Mouse (Mus musculus) forebrain, embryonic 14.5 days (tissue): ENCODE results near the gene Xcr1. TPM values are rescaled to one million over a fixed set of nuclear protein-coding genes. Genes with fewer than 3 reads are reported as not detected.

ENCODE experiments used
- ATAC-seq: fragments of 200-750 bp; cut with Nextera tagmentation; 2 replicates; pipeline ENCODE4 v1.8.0; 2017; ENCODE audit warnings: mild to moderate bottlenecking, moderate library complexity
- DNase-seq: peaks from one replicate; pipeline ENCODE4 v3.0.0-alpha.2; 2015; ENCODE audit warnings: low spot score
- H3K27ac ChIP-seq: fragments of 300-500 bp; sonication (generic); 2 replicates; pipeline ENCODE4 v1.5.1; 2014; ENCODE audit warnings: low read depth, mild to moderate bottlenecking, control low read depth, low read length, moderate library complexity
- H3K27me3 ChIP-seq: fragments of 300-500 bp; sonication (generic); replicated peaks from 2 replicates; pipeline ENCODE4 v1.6.1; 2014; ENCODE audit warnings: low read length, control low read depth, mixed read lengths; ENCODE audit not compliant: control insufficient read depth, insufficient read depth
- H3K36me3 ChIP-seq: fragments of 300-500 bp; sonication (generic); 2 replicates; pipeline ENCODE4 v1.6.1; 2014; ENCODE audit warnings: low read length, control low read depth; ENCODE audit not compliant: control insufficient read depth, insufficient read depth
- H3K4me1 ChIP-seq: fragments of 300-500 bp; sonication (generic); 2 replicates; pipeline ENCODE4 v1.6.1; 2014; ENCODE audit warnings: antibody characterized with exemption, low read length, control low read depth; ENCODE audit not compliant: control insufficient read depth, insufficient read depth
- H3K4me2 ChIP-seq: fragments of 300-500 bp; sonication (generic); 2 replicates; pipeline ENCODE4 v1.6.1; 2014; ENCODE audit warnings: mild to moderate bottlenecking, control low read depth, low read length
- H3K4me3 ChIP-seq: fragments of 300-500 bp; sonication (generic); 2 replicates; pipeline ENCODE4 v1.5.1; 2014; ENCODE audit warnings: low read depth, low read length, control low read depth
- H3K9ac ChIP-seq: fragments of 300-500 bp; sonication (generic); 2 replicates; pipeline ENCODE4 v1.6.1; 2014; ENCODE audit warnings: mild to moderate bottlenecking, low read length, control low read depth, moderate library complexity
- H3K9me3 ChIP-seq: fragments of 300-500 bp; sonication (generic); replicated peaks from 2 replicates; pipeline ENCODE4 v1.6.1; 2016; ENCODE audit warnings: low read length, control low read depth, mixed read lengths; ENCODE audit not compliant: control insufficient read depth
- WGBS: fragments of 180-500 bp; shearing (Covaris S2); extraction: QIAGEN DNeasy Blood & Tissue Kit; methylation state at CpG from one replicate; pipeline ENCODE4 v1.1.7; 2014; 5-methylcytosine and 5-hydroxymethylcytosine counted together
- polyA plus RNA-seq: library from polyadenylated mRNA; unstranded; fragments of >200 nt; fragmentation: Nextera tagmentation; extraction: Ambion mirVana; gene quantifications from 2 replicates; pipeline ENCODE4 v1.2.1, GENCODE M21; 2014

Xcr1 gene
- polyA plus RNA-seq, 1 experiment from 2014 or later = 0.09 TPM

- H3K4me1 ChIP-seq = no peaks in the 10 kb centered on the region
- no peak overlapping the region for H3K9ac ChIP-seq
- H3K9me3 ChIP-seq = no peaks in the 10 kb centered on the region
- WGBS = 93% methylated on average over 3 of the region's 3 CpGs
- H3K27ac ChIP-seq = no peak overlapping the region
- DNase-seq (no peak), ATAC-seq (no peak)
- peaks cover 72% of the 10 kb centered on the region for H3K36me3 ChIP-seq
- H3K4me3 ChIP-seq = no peak overlapping the region
- H3K4me2 ChIP-seq = no peak overlapping the region
- no peaks in the 10 kb centered on the region for H3K27me3 ChIP-seq
Observed at GRCm38 (mm10) chr9:123826631-123827030, 35.2 kb downstream of the Xcr1 start.

GRCm38 (mm10) chr9:123818601-123819000 is 43.2 kb downstream of the Xcr1 start:
- Histone ChIP-seq H3K9ac (no peak overlapping the region), H3K4me1 (no peaks in the 10 kb centered on the region), H3K36me3 (peaks cover 39% of the 10 kb centered on the region), H3K27me3 (no peaks in the 10 kb centered on the region), H3K4me3 (no peak overlapping the region), H3K4me2 (no peak overlapping the region), H3K9me3 (no peaks in the 10 kb centered on the region), H3K27ac (no peak overlapping the region)
- WGBS = 91% methylated on average over 2 of the region's 2 CpGs
- ATAC-seq (no peak), DNase-seq (no peak)

DNA sequence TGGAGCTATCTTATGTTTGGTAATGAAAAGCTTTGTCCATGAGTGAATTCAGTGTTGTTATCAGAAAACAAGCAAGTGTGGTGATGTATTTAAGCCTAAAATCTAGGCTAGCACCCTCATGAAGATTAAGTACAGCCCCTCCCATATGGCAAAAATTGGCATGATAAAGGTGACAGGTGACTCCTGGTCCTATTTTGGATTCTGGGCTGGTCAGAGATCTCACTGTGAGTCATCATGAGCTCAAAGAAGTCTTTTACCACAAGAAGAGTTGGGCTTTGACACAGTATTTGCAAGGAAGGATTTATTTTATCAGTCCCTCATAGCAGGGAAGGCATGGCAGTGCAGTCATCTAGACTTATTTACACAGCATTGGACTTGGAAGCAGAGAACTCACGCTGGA is 45.8 kb downstream of the Xcr1 start:
- no peak overlapping the region for H3K9ac ChIP-seq
- ATAC-seq = no peak
- 89% methylated on average over 1 of the region's 1 CpGs for WGBS
- peaks cover 30% of the 10 kb centered on the region for H3K36me3 ChIP-seq
- H3K9me3 ChIP-seq = no peaks in the 10 kb centered on the region
- no peak overlapping the region for H3K4me3 ChIP-seq
- no peaks in the 10 kb centered on the region for H3K4me1 ChIP-seq
- H3K27me3 ChIP-seq = no peaks in the 10 kb centered on the region
- no peak for DNase-seq
- H3K27ac ChIP-seq = no peak overlapping the region
- H3K4me2 ChIP-seq = no peak overlapping the region

GRCm38 (mm10) chr9:123815444-123815843 is 46.4 kb downstream of the Xcr1 start:
- H3K27ac ChIP-seq = no peak overlapping the region
- no peaks in the 10 kb centered on the region for H3K27me3 ChIP-seq
- H3K36me3 ChIP-seq = peaks cover 35% of the 10 kb centered on the region
- H3K4me2 ChIP-seq = no peak overlapping the region
- no peak overlapping the region for H3K9ac ChIP-seq
- WGBS = 87% methylated on average over 3 of the region's 3 CpGs
- DNase-seq = no peak
- no peak overlapping the region for H3K4me3 ChIP-seq
- ATAC-seq = no peak
- no peaks in the 10 kb centered on the region for H3K9me3 ChIP-seq
- H3K4me1 ChIP-seq = no peaks in the 10 kb centered on the region

DNA sequence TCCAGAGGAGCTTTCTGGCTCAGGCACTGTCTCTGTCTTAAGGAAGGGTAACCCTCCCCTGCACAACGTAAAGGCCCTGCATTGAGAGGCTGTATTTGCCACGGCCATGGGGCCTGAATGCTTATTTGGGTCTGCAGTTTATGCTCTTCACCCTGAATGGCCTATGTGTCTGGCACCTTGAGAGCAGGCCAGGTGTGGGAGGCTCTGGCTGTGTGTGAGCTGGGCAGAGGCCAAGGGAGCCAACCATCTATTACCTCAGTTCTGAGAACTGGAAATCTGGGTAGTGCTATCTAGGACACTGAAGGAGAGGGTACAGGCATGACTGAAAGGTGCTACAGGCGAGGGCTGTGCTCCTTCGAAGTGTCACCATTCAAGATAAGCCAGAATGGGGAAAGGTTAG is 47.0 kb downstream of the Xcr1 start:
- H3K27me3 ChIP-seq = no peaks in the 10 kb centered on the region
- no peaks in the 10 kb centered on the region for H3K4me1 ChIP-seq
- 74% methylated on average over 4 of the region's 4 CpGs for WGBS
- DNase-seq (no peak), ATAC-seq (no peak)
- no peak overlapping the region for H3K4me2 ChIP-seq
- H3K9me3 ChIP-seq = no peaks in the 10 kb centered on the region
- H3K27ac ChIP-seq = no peak overlapping the region
- H3K4me3 ChIP-seq = no peak overlapping the region
- peaks cover 41% of the 10 kb centered on the region for H3K36me3 ChIP-seq
- no peak overlapping the region for H3K9ac ChIP-seq

- WGBS = 67% methylated on average over 2 of the region's 2 CpGs
- Histone ChIP-seq H3K4me1 (no peaks in the 10 kb centered on the region), H3K4me3 (no peak overlapping the region), H3K4me2 (no peak overlapping the region), H3K27me3 (no peaks in the 10 kb centered on the region), H3K27ac (no peak overlapping the region), H3K36me3 (peaks cover 44% of the 10 kb centered on the region), H3K9me3 (no peaks in the 10 kb centered on the region), H3K9ac (no peak overlapping the region)
- DNase-seq (no peak), ATAC-seq (no peak)
Observed at GRCm38 (mm10) chr9:123814326-123814725, 47.5 kb downstream of the Xcr1 start.

- DNase-seq = no peak
- Histone ChIP-seq H3K4me1 (no peaks in the 10 kb centered on the region), H3K4me2 (no peak overlapping the region), H3K9me3 (no peaks in the 10 kb centered on the region), H3K27me3 (no peaks in the 10 kb centered on the region), H3K9ac (no peak overlapping the region), H3K4me3 (no peak overlapping the region), H3K27ac (no peak overlapping the region), H3K36me3 (peaks cover 37% of the 10 kb centered on the region)
- 94% methylated on average over 3 of the region's 3 CpGs for WGBS
- no peak for ATAC-seq
Observed at GRCm38 (mm10) chr9:123811831-123812230, 50.0 kb downstream of the Xcr1 start.

DNA sequence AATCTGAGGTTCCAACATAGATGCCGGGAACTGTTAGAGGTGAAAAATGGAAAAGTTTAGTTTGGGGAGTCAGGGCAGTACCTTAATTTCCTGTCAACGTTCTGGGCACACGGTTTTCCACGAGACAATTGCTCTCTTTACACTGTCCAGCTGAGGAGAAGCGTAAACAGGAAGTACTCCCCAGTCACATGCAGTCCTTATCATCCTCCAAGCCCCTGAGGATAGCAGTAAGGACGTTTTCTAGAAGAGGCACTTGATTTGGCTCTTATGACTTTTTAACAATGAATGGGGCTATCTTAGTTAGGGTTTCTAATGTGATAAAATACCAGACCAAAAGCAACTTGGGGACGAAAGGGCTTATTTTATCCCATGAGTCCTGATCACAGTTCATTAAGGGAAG is 53.2 kb downstream of the Xcr1 start:
- Histone ChIP-seq H3K36me3 (peaks cover 18% of the 10 kb centered on the region; the same call in 1 of the 2 replicates), H3K9ac (no peak overlapping the region), H3K27me3 (no peaks in the 10 kb centered on the region), H3K4me3 (no peak overlapping the region), H3K4me2 (no peak overlapping the region), H3K27ac (no peak overlapping the region), H3K9me3 (no peaks in the 10 kb centered on the region), H3K4me1 (no peaks in the 10 kb centered on the region)
- 85% methylated on average over 7 of the region's 7 CpGs for WGBS
- no peak for ATAC-seq
- DNase-seq = no peak

GRCm38 (mm10) chr9:123806267-123806666 is 55.6 kb downstream of the Xcr1 start, which contains the start of gene Cxcr6:
Gene Cxcr6, plus strand, starts transcription at chr9:123806475.
- no peak within 1 kb of the TSS for H3K27ac ChIP-seq
- H3K4me3 ChIP-seq = no peak within 1 kb of the TSS
- H3K9ac ChIP-seq = no peak within 1 kb of the TSS
- no peak within 1 kb of the TSS for H3K4me2 ChIP-seq
- H3K4me1 ChIP-seq = no peaks in the 10 kb centered on the region
- ATAC-seq = no peak
- no peaks in the 10 kb centered on the region for H3K27me3 ChIP-seq
- peaks cover 17% of the 10 kb centered on the region for H3K36me3 ChIP-seq
- no peak for DNase-seq
- no peaks in the 10 kb centered on the region for H3K9me3 ChIP-seq
- 87% methylated on average over 5 of the region's 5 CpGs for WGBS
